Comparison of ENCODE assay signal across 11 mouse cellular contexts in the genomic region with DNA sequence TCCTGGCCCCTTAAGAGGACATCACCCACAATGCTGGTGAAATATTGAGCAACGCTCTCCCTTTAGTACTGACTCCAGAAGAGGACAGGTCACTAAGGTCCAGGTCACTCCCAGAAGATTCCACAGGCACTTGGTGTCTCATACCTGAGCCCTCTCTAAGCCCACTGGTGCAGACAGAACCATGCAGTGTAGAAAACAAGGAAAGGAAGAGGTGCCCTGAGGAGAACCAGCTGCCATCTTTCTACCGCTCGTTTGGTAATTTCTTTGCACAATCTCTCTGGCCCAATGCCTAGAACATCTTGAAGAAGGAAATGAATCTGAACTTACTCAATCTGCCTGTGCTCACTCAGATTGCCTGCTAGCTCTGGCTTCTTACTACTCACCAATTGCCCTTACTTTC. TPM values are rescaled to one million over a fixed set of nuclear protein-coding genes. Genes with fewer than 3 reads are reported as not detected.
A peak's percentile ranks its signal among the peaks of the same experiment; 100 is the strongest.
DNase-seq lines count a peak whose midpoint lies in the region; ATAC-seq and TF ChIP-seq lines count a peak whose summit lies in the region.
"Had no signal": no experiment of that assay in that cellular context is flagged by ENCODE, and none has a peak within 500 bp of the region (broad histone marks: within the 10 kb centered on the region; RNA-seq: fewer than 3 reads in every experiment).

No protein-coding gene starts in this region.

- H3K27ac ChIP-seq in heart, embryonic 11.5 days (ENCODE audit: low read depth, low read length), result no peak overlapping the region
- H3K27ac ChIP-seq in hindbrain, postnatal 0 days, result no peak overlapping the region
- H3K27ac ChIP-seq: hindbrain, embryonic 12.5 days; liver, embryonic 14.5 days had no signal

- no peak overlapping the region for H3K9ac ChIP-seq in heart, embryonic 11.5 days (ENCODE audit: low read depth, low read length)
- H3K9ac ChIP-seq in hindbrain, postnatal 0 days (replicated peaks; ENCODE audit: low read length), result no peak overlapping the region
- H3K9ac ChIP-seq: hindbrain, embryonic 12.5 days; liver, embryonic 14.5 days had no signal

- H3K36me3 ChIP-seq in heart, embryonic 11.5 days (ENCODE audit: control insufficient read depth, insufficient read depth, low read length), result no peaks in the 10 kb centered on the region
- no peaks in the 10 kb centered on the region for H3K36me3 ChIP-seq in hindbrain, postnatal 0 days (ENCODE audit: insufficient read depth, low read length)
- H3K36me3 ChIP-seq: hindbrain, embryonic 12.5 days had no signal

- WGBS in heart, embryonic 11.5 days (ENCODE audit: insufficient replicate concordance), result 83% methylated on average over 3 of the region's 3 CpGs
- WGBS in hindbrain, postnatal 0 days, result 71% methylated on average over 3 of the region's 3 CpGs

- H3K27me3 ChIP-seq in heart, embryonic 11.5 days (ENCODE audit: control insufficient read depth, insufficient read depth, low read length), result no peaks in the 10 kb centered on the region
- H3K27me3 ChIP-seq in hindbrain, postnatal 0 days (ENCODE audit: insufficient read depth, low read length), result no peaks in the 10 kb centered on the region
- H3K27me3 ChIP-seq: hindbrain, embryonic 12.5 days had no signal

- H3K4me3 ChIP-seq in heart, embryonic 11.5 days (ENCODE audit: low read depth, low read length), result no peak overlapping the region
- H3K4me3 ChIP-seq in hindbrain, postnatal 0 days (ENCODE audit: low read length), result no peak overlapping the region
- H3K4me3 ChIP-seq: hindbrain, embryonic 12.5 days had no signal

- DNase-seq in heart, adult 11 months, result peak; percentile 97
- DNase-seq in right cerebral cortex, adult 18-20 months, result peak; percentile 11
- no peak for DNase-seq in right cerebral cortex, postnatal 25 days
- DNase-seq in skeletal muscle tissue, adult 2 months (ENCODE audit: low read depth, low spot score), result peak; percentile 71
- DNase-seq in hindbrain, postnatal 0 days (ENCODE audit: low spot score), result no peak
- DNase-seq: cerebellum, postnatal 14 days had no signal

- TF ChIP-seq CTCF in hindbrain, postnatal 0 days (IDR thresholded peaks at IDR 0.05; ENCODE audit: low read depth), result no peak

- no peaks in the 10 kb centered on the region for H3K9me3 ChIP-seq in heart, embryonic 11.5 days (replicated peaks; ENCODE audit: control insufficient read depth, low read length)
- no peaks in the 10 kb centered on the region for H3K9me3 ChIP-seq in hindbrain, postnatal 0 days (ENCODE audit: low read length)
- H3K9me3 ChIP-seq: hindbrain, embryonic 12.5 days had no signal

- H3K4me2 ChIP-seq in heart, embryonic 11.5 days, result no peak overlapping the region
- no peak overlapping the region for H3K4me2 ChIP-seq in hindbrain, postnatal 0 days (ENCODE audit: low read depth, low read length)
- H3K4me2 ChIP-seq: hindbrain, embryonic 12.5 days had no signal

- ATAC-seq in heart, embryonic 11.5 days (replicated peaks; ENCODE audit: insufficient number of reproducible peaks, low FRiP score, low TSS enrichment), result no peak
- ATAC-seq in hematopoietic stem cell, adult 5-6 weeks (replicated peaks in 1 of 2; ENCODE audit: insufficient read depth in 1 of 2, low FRiP score in 2 of 2, low TSS enrichment in 1 of 2, low read depth in 1 of 2, poor library complexity in 2 of 2, severe bottlenecking in 2 of 2), result peak; percentile 7 to 36; a peak in 2 of 4 replicates
- ATAC-seq in megakaryocyte-erythroid progenitor cell, adult 5-6 weeks (replicated peaks; ENCODE audit: low FRiP score, low TSS enrichment, poor library complexity, severe bottlenecking), result no peak
- no peak for ATAC-seq in hindbrain, postnatal 0 days

- no peaks in the 10 kb centered on the region for H3K4me1 ChIP-seq in heart, embryonic 11.5 days (ENCODE audit: control insufficient read depth, insufficient read depth, low read length)
- H3K4me1 ChIP-seq in hindbrain, postnatal 0 days (ENCODE audit: insufficient read depth, low read length), result no peaks in the 10 kb centered on the region
- H3K4me1 ChIP-seq: hindbrain, embryonic 12.5 days had no signal

RNA-seq across cellular contexts. Expression of a gene that starts 2.0 kb away (rescaled TPM):
- polyA plus RNA-seq in heart, embryonic 11.5 days (2014; fragmentation: Nextera tagmentation; extraction: Ambion mirVana), result 0.08 and 0.39 TPM in 2 replicates
- 7.8 and 17.8 TPM in 2 replicates for total RNA-seq in hematopoietic stem cell, adult 5-6 weeks (2017)
- 1.8 and 12.0 TPM in 2 replicates for total RNA-seq in megakaryocyte-erythroid progenitor cell, adult 5-6 weeks (2014; fragmentation: Nextera tagmentation)
- total RNA-seq in megakaryocyte-erythroid progenitor cell, adult 5-6 weeks (2017), result 4.0 and 11.0 TPM in 2 replicates
- 0.18 and 0.37 TPM in 2 replicates for total RNA-seq in hindbrain, postnatal 0 days (2014; rRNA removed)
- 0.93 and 1.3 TPM in 2 replicates for polyA plus RNA-seq in hindbrain, postnatal 0 days (2015; fragmentation: Nextera tagmentation; extraction: Ambion mirVana)

Comparison
In these comparisons a context has a peak if more than half of its experiments do, and no peak if none do; other contexts are left out.
1. DNase-seq: peak in heart, adult 11 months (single experiment), right cerebral cortex, adult 18-20 months (single experiment) and skeletal muscle tissue, adult 2 months (single experiment); none in right cerebral cortex, postnatal 25 days (single experiment) and hindbrain, postnatal 0 days (single experiment).
2. ATAC-seq: peak in hematopoietic stem cell, adult 5-6 weeks (2 of 2); none in heart, embryonic 11.5 days (single experiment), megakaryocyte-erythroid progenitor cell, adult 5-6 weeks (single experiment) and hindbrain, postnatal 0 days (single experiment).